Mouse (Mus musculus): ENCODE measurements at regions not wholly inside any gene's neighbourhood (a gene's known extent, or its start where the extent isn't known, plus 50 kb on each side); places are given as distances from the start of the nearest gene placed in this dataset.
A peak's percentile ranks its signal among the peaks of the same experiment; 100 is the strongest.

DNA sequence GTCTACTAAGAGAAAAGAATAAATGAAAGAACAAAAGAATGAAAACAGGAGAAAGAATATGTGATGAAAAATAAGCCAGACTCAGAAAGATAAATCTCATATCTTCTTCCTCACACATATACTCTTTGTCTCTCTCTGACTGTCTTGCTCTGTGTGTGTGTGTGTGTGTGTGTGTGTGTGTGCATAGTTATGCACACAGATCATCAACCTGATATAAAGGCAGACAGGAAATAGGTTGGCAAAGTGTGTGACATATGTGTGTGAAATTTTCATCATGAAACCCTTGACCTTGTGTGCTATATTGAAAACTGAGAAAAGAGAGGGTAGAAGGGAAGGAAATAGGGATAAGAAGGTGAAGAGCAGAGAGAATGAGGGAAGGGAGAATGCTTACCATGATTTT lies 195.5 kb upstream of the Nrp1 start:
- no peak overlapping the region for H3K9ac ChIP-seq (ENCODE audit: low read length)
- H3K9me3 ChIP-seq (replicated peaks; ENCODE audit: control insufficient read depth, low read length) = no peaks in the 10 kb centered on the region
- H3K36me3 ChIP-seq (ENCODE audit: control insufficient read depth, insufficient read depth) = no peaks in the 10 kb centered on the region
- H3K4me3 ChIP-seq (ENCODE audit: low read length) = no peak overlapping the region
- no peak overlapping the region for H3K4me2 ChIP-seq (ENCODE audit: low read depth, low read length)
- ATAC-seq (replicated peaks; ENCODE audit: extremely low read depth, insufficient read depth, low FRiP score) = no peak
- H3K27ac ChIP-seq (ENCODE audit: low read length) = no peak overlapping the region
- H3K4me1 ChIP-seq (ENCODE audit: control insufficient read depth, insufficient read depth, low read length) = peaks cover 11% of the 10 kb centered on the region
- no peaks in the 10 kb centered on the region for H3K27me3 ChIP-seq (ENCODE audit: control insufficient read depth, insufficient read depth, low read length)

DNA sequence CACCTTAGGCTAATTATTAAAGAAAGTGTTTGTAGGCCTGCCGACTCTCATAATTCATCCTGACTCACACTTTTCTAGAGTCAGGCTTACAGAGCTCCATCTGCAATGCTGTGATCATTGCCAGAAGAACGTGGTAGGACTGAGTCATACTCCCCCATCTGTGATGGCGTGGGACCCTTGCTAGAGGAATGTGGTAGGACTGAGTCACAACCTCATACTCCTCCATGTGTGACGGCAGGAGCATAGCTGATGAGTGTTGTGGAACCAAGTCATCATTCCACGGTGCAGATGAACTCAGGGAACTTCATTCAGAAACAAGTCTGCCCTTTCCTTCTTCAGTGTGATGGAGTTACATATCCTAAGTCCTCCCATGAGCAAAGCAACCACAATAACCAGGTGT lies 193.4 kb upstream of the Nrp1 start:
- peaks cover 11% of the 10 kb centered on the region for H3K4me1 ChIP-seq (ENCODE audit: control insufficient read depth, insufficient read depth, low read length)
- H3K4me2 ChIP-seq (ENCODE audit: low read depth, low read length) = no peak overlapping the region
- H3K4me3 ChIP-seq (ENCODE audit: low read length) = no peak overlapping the region
- H3K9me3 ChIP-seq (replicated peaks; ENCODE audit: control insufficient read depth, low read length) = no peaks in the 10 kb centered on the region
- H3K9ac ChIP-seq (ENCODE audit: low read length) = no peak overlapping the region
- H3K36me3 ChIP-seq (ENCODE audit: control insufficient read depth, insufficient read depth) = no peaks in the 10 kb centered on the region
- no peak overlapping the region for H3K27ac ChIP-seq (ENCODE audit: low read length)
- no peaks in the 10 kb centered on the region for H3K27me3 ChIP-seq (ENCODE audit: control insufficient read depth, insufficient read depth, low read length)
- WGBS = 80% methylated on average over 5 of the region's 5 CpGs
- ATAC-seq (replicated peaks; ENCODE audit: extremely low read depth, insufficient read depth, low FRiP score) = no peak

DNA sequence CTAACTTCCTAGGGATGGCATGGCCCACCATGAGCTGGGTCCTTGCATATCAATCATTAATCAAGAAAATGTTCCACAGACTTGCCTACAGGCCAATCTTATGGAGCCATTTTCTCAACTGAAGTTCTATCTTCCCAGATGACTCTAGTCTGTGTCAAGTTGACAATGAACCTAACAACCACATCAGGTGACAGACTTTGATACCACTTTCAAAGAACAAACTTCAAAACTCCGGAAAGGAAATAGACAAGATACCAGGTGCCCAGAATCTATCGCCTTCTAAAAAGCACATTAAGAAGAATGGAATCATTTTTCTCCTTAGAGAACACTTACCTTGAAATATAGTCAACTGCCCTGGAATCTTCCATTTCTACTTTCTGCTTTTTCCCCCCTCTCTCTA lies 192.8 kb upstream of the Nrp1 start:
- H3K36me3 ChIP-seq (ENCODE audit: control insufficient read depth, insufficient read depth) = no peaks in the 10 kb centered on the region
- no peaks in the 10 kb centered on the region for H3K9me3 ChIP-seq (replicated peaks; ENCODE audit: control insufficient read depth, low read length)
- no peaks in the 10 kb centered on the region for H3K27me3 ChIP-seq (ENCODE audit: control insufficient read depth, insufficient read depth, low read length)
- peaks cover 11% of the 10 kb centered on the region for H3K4me1 ChIP-seq (ENCODE audit: control insufficient read depth, insufficient read depth, low read length)
- no peak overlapping the region for H3K4me3 ChIP-seq (ENCODE audit: low read length)
- no peak for ATAC-seq (replicated peaks; ENCODE audit: extremely low read depth, insufficient read depth, low FRiP score)
- no peak overlapping the region for H3K27ac ChIP-seq (ENCODE audit: low read length)
- WGBS = 89% methylated on average over 2 of the region's 2 CpGs
- H3K4me2 ChIP-seq (ENCODE audit: low read depth, low read length) = no peak overlapping the region
- H3K9ac ChIP-seq (ENCODE audit: low read length) = no peak overlapping the region

DNA sequence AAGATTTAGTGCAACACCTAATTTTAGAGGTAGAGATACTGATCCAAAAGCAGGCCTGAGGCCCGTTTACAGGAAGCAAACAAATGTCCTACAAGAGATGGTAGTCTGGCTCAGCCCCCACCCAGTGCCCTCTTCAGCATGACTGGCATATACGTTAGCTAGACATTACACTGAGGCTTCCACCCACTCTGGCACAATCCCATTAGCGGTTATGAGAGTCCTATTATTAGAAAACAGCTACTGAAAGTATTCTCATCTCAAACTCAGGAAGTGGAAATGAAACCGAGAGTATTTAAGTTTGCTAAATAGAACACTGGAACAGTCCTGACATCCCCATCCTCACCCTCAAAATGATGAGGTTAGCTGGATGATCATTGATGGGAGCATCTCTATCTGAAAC lies 192.3 kb upstream of the Nrp1 start:
- Histone ChIP-seq H3K4me3 (ENCODE audit: low read length) (no peak overlapping the region), H3K9me3 (replicated peaks; ENCODE audit: control insufficient read depth, low read length) (no peaks in the 10 kb centered on the region), H3K36me3 (ENCODE audit: control insufficient read depth, insufficient read depth) (no peaks in the 10 kb centered on the region), H3K4me2 (ENCODE audit: low read depth, low read length) (peak overlapping the region; percentile 36; the same call in 1 of the 2 replicates), H3K27ac (ENCODE audit: low read length) (peak overlapping the region; percentile 37; the same call in 1 of the 2 replicates), H3K27me3 (ENCODE audit: control insufficient read depth, insufficient read depth, low read length) (no peaks in the 10 kb centered on the region), H3K9ac (ENCODE audit: low read length) (no peak overlapping the region), H3K4me1 (ENCODE audit: control insufficient read depth, insufficient read depth, low read length) (peaks cover 11% of the 10 kb centered on the region)
- no peak; the same call in 1 of the 2 replicates for ATAC-seq (replicated peaks; ENCODE audit: extremely low read depth, insufficient read depth, low FRiP score)
- 35% methylated on average over 4 of the region's 4 CpGs for WGBS

DNA sequence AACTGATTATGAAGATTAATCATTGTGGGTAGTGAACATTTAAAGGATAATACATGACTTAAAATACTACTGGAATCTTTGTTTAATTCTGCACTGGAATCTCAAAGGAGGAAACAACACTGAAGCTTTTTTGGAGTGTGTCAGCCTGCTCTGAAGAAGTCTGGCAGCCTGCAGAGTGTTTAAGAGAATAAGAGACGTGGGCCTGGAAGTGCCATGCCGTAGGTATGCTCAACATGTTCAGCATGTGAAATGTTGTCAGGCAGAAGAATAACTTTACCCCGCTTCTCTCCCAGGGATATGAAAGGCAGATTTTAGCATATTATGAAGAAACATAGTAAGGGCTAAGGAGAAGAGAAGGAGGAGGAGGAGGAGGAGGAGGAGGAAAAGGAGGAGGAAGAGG lies 189.6 kb upstream of the Nrp1 start:
- no peak overlapping the region for H3K27ac ChIP-seq (ENCODE audit: low read length)
- 76% methylated on average over 3 of the region's 3 CpGs for WGBS
- no peaks in the 10 kb centered on the region for H3K36me3 ChIP-seq (ENCODE audit: control insufficient read depth, insufficient read depth)
- H3K4me1 ChIP-seq (ENCODE audit: control insufficient read depth, insufficient read depth, low read length) = peaks cover 8% of the 10 kb centered on the region
- no peak for ATAC-seq (replicated peaks; ENCODE audit: extremely low read depth, insufficient read depth, low FRiP score)
- no peaks in the 10 kb centered on the region for H3K9me3 ChIP-seq (replicated peaks; ENCODE audit: control insufficient read depth, low read length)
- H3K4me2 ChIP-seq (ENCODE audit: low read depth, low read length) = no peak overlapping the region
- no peaks in the 10 kb centered on the region for H3K27me3 ChIP-seq (ENCODE audit: control insufficient read depth, insufficient read depth, low read length)
- no peak overlapping the region for H3K9ac ChIP-seq (ENCODE audit: low read length)
- H3K4me3 ChIP-seq (ENCODE audit: low read length) = no peak overlapping the region

DNA sequence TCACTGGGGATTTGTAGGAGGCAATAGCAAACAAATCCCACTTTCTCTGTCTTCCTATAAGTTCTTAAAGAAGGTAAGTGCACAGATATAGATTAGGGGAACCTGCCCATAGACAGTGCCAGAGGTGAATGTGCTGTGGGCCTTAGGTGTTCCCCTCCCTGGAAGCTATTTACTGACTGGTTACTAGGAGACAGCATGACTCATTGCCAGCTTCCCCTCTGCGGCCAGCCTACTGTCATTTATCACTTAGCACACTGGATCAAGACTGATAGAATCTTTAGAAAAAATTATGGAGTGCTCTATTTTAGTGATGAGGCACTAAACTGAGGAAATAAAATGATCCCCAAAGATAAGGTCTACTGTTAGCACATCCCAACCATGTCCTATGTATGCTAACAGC lies 187.3 kb upstream of the Nrp1 start:
- ATAC-seq (replicated peaks; ENCODE audit: extremely low read depth, insufficient read depth, low FRiP score) = no peak; the same call in 1 of the 2 replicates
- Histone ChIP-seq H3K27ac (ENCODE audit: low read length) (no peak overlapping the region), H3K4me1 (ENCODE audit: control insufficient read depth, insufficient read depth, low read length) (peaks cover 7% of the 10 kb centered on the region), H3K4me2 (ENCODE audit: low read depth, low read length) (no peak overlapping the region), H3K9me3 (replicated peaks; ENCODE audit: control insufficient read depth, low read length) (no peaks in the 10 kb centered on the region), H3K27me3 (ENCODE audit: control insufficient read depth, insufficient read depth, low read length) (no peaks in the 10 kb centered on the region), H3K36me3 (ENCODE audit: control insufficient read depth, insufficient read depth) (no peaks in the 10 kb centered on the region), H3K4me3 (ENCODE audit: low read length) (no peak overlapping the region), H3K9ac (ENCODE audit: low read length) (no peak overlapping the region)
- 23% methylated on average over 1 of the region's 1 CpGs for WGBS

DNA sequence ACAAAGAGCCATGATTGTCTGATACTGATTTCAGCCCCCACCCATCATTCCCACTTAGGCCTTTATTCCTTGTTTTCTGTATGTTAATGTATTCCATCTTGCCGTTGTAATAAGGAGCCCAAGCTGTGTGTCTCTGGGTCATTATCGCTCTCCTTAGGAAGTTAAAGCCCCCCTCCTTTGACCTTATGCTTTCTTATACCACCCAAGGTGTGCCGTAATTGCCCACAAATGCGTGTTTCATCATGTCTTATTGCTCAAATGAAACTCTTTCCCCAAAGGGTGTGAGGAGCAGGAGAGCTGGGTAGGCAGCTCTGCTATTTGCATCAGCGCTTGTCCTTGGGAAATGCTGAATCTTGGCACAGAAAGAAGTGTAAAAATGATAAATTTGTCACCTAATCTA lies 178.2 kb upstream of the Nrp1 start:
- H3K36me3 ChIP-seq (ENCODE audit: control insufficient read depth, insufficient read depth) = no peaks in the 10 kb centered on the region
- no peak overlapping the region for H3K4me2 ChIP-seq (ENCODE audit: low read depth, low read length)
- no peaks in the 10 kb centered on the region for H3K4me1 ChIP-seq (ENCODE audit: control insufficient read depth, insufficient read depth, low read length)
- no peak overlapping the region for H3K9ac ChIP-seq (ENCODE audit: low read length)
- no peak overlapping the region for H3K27ac ChIP-seq (ENCODE audit: low read length)
- no peaks in the 10 kb centered on the region for H3K9me3 ChIP-seq (replicated peaks; ENCODE audit: control insufficient read depth, low read length)
- no peak overlapping the region for H3K4me3 ChIP-seq (ENCODE audit: low read length)
- no peaks in the 10 kb centered on the region for H3K27me3 ChIP-seq (ENCODE audit: control insufficient read depth, insufficient read depth, low read length)
- ATAC-seq (replicated peaks; ENCODE audit: extremely low read depth, insufficient read depth, low FRiP score) = no peak
- whole genome bisulfite sequencing = 79% methylated on average over 5 of the region's 5 CpGs

DNA sequence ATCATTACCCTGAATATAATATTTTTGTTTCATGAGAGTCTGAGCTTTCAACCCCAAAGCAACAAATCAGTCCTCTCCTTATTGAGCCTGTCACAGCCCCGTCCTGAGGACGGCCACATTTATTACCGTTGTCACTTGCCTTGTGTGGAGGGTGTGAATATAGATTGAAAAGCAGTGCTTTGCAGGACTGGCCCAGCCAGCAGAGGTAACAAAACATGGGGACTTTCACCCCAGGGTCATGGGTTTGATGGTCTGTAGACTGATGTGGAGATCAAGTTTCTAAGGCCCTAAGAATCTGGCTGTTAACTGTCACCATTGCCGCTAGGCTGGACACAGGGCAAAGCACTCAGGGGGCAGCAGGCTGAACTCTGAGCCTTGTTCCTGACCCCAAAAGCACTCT lies 175.3 kb upstream of the Nrp1 start:
- ATAC-seq (replicated peaks; ENCODE audit: extremely low read depth, insufficient read depth, low FRiP score) = no peak
- Histone ChIP-seq H3K9me3 (replicated peaks; ENCODE audit: control insufficient read depth, low read length) (no peaks in the 10 kb centered on the region), H3K27ac (ENCODE audit: low read length) (no peak overlapping the region), H3K9ac (ENCODE audit: low read length) (no peak overlapping the region), H3K4me3 (ENCODE audit: low read length) (no peak overlapping the region), H3K4me2 (ENCODE audit: low read depth, low read length) (no peak overlapping the region), H3K36me3 (ENCODE audit: control insufficient read depth, insufficient read depth) (no peaks in the 10 kb centered on the region), H3K4me1 (ENCODE audit: control insufficient read depth, insufficient read depth, low read length) (no peaks in the 10 kb centered on the region), H3K27me3 (ENCODE audit: control insufficient read depth, insufficient read depth, low read length) (no peaks in the 10 kb centered on the region)
- WGBS = 76% methylated on average over 4 of the region's 4 CpGs

DNA sequence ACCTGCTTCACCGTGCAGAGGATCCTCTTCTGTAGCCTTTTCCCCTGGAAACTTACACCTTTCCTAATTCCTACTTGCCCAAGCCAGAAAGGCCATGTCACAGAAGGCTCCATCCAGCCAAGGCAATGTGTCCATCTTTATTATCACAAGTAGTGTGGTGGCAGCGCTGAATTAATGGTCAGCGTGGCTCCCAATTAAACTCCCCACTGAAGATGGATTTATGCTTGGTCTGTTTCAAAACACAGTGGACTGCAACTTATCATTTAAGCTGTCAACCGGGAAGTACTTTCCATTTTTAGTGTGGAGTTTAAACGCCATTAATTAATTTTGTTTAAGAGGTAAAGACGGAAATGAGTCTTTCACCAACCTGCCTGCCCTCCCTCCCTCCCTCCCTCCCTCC lies 170.1 kb upstream of the Nrp1 start:
- no peak for ATAC-seq (replicated peaks; ENCODE audit: extremely low read depth, insufficient read depth, low FRiP score)
- Histone ChIP-seq H3K9ac (ENCODE audit: low read length) (no peak overlapping the region), H3K4me1 (ENCODE audit: control insufficient read depth, insufficient read depth, low read length) (no peaks in the 10 kb centered on the region), H3K9me3 (replicated peaks; ENCODE audit: control insufficient read depth, low read length) (no peaks in the 10 kb centered on the region), H3K27ac (ENCODE audit: low read length) (no peak overlapping the region), H3K36me3 (ENCODE audit: control insufficient read depth, insufficient read depth) (no peaks in the 10 kb centered on the region), H3K4me3 (ENCODE audit: low read length) (no peak overlapping the region), H3K27me3 (ENCODE audit: control insufficient read depth, insufficient read depth, low read length) (no peaks in the 10 kb centered on the region), H3K4me2 (ENCODE audit: low read depth, low read length) (no peak overlapping the region)
- 42% methylated on average over 6 of the region's 6 CpGs for WGBS

Data from heart, embryonic 16.5 days (tissue).